Mouse (Mus musculus) testis, adult 2 months (tissue): ENCODE data around the gene Lzts2. TPM values are rescaled to one million over a fixed set of nuclear protein-coding genes. Genes with fewer than 3 reads are reported as not detected.

Source experiments
- H3K27ac ChIP-seq: fragments of 200-500 bp; 2 replicates; pipeline ENCODE4 v1.5.1; 2012; ENCODE audit warnings: low read depth, low read length; ENCODE audit not compliant: control insufficient read depth, insufficient read depth
- H3K27me3 ChIP-seq: fragments of 200-500 bp; 2 replicates; pipeline ENCODE4 v1.6.1; 2012; ENCODE audit warnings: mild to moderate bottlenecking, low read length, moderate library complexity; ENCODE audit not compliant: control insufficient read depth, insufficient read depth
- H3K36me3 ChIP-seq: fragments of 200-500 bp; 2 replicates; pipeline ENCODE4 v1.6.1; 2012; ENCODE audit warnings: mild to moderate bottlenecking, low read length; ENCODE audit not compliant: control insufficient read depth, insufficient read depth
- H3K4me1 ChIP-seq: fragments of 200-500 bp; 2 replicates; pipeline ENCODE4 v1.6.1; 2012; ENCODE audit warnings: low read length; ENCODE audit not compliant: control insufficient read depth, insufficient read depth
- H3K4me3 ChIP-seq: fragments of 200-500 bp; 2 replicates; pipeline ENCODE4 v1.5.1; 2012; ENCODE audit warnings: low read depth, mild to moderate bottlenecking, low read length, moderate library complexity, mixed read lengths; ENCODE audit not compliant: control insufficient read depth
- CTCF ChIP-seq: fragments of 200-500 bp; IDR thresholded peaks from 2 replicates; pipeline ENCODE4 v1.5.1; 2012; ENCODE audit warnings: low read depth, mild to moderate bottlenecking, inconsistent platforms, low read length, moderate library complexity; ENCODE audit not compliant: control insufficient read depth, insufficient read depth, insufficient replicate concordance
- POLR2A ChIP-seq: fragments of 200-500 bp; IDR thresholded peaks from 2 replicates; pipeline ENCODE4 v1.6.1; 2012; ENCODE audit warnings: low read depth, mild to moderate bottlenecking, inconsistent platforms, low read length, moderate library complexity; ENCODE audit not compliant: control insufficient read depth
- polyA plus RNA-seq: library from polyadenylated mRNA; depleted of rRNA; stranded (reverse); fragments of >200 nt; gene quantifications from 2 replicates; pipeline ENCODE4 v1.2.3, GENCODE M21; 2012; rRNA removed

The Lzts2 gene
- 36.2 and 42.3 TPM in 2 replicates for polyA plus RNA-seq

- peaks cover 26% of the 10 kb centered on the region for H3K4me1 ChIP-seq
- peaks cover 3% of the 10 kb centered on the region for H3K27me3 ChIP-seq
- peaks cover 2% of the 10 kb centered on the region for H3K36me3 ChIP-seq
- no peak for TF ChIP-seq CTCF
- TF ChIP-seq POLR2A: no peak
- H3K27ac ChIP-seq: peak within 1 kb of the TSS; percentile 76
- peak within 1 kb of the TSS; percentile 93 for H3K4me3 ChIP-seq
Measured at GRCm38 (mm10) chr19:45014335-45014971, at the start of gene Lzts2. Gene Lzts2, plus strand, starts transcription at chr19:45014414.

GRCm38 (mm10) chr19:44965978-44966377, 48.2 kb upstream of the Lzts2 start:
- no peak overlapping the region for H3K27ac ChIP-seq
- no peak overlapping the region for H3K4me3 ChIP-seq
- H3K36me3 ChIP-seq: no peaks in the 10 kb centered on the region; the same call in 1 of the 2 replicates
- H3K27me3 ChIP-seq: no peaks in the 10 kb centered on the region
- TF ChIP-seq POLR2A (no peak), CTCF (no peak)
- H3K4me1 ChIP-seq: no peaks in the 10 kb centered on the region

- H3K4me3 ChIP-seq: no peak overlapping the region
- no peaks in the 10 kb centered on the region for H3K27me3 ChIP-seq
- H3K4me1 ChIP-seq: no peaks in the 10 kb centered on the region
- H3K36me3 ChIP-seq: no peaks in the 10 kb centered on the region; the same call in 1 of the 2 replicates
- TF ChIP-seq CTCF (no peak), POLR2A (no peak)
- no peak overlapping the region for H3K27ac ChIP-seq
Measured at GRCm38 (mm10) chr19:44968329-44968728, 45.9 kb upstream of the Lzts2 start.

- H3K36me3 ChIP-seq: peaks cover 9% of the 10 kb centered on the region
- no peak for TF ChIP-seq POLR2A
- no peak for TF ChIP-seq CTCF
- no peak overlapping the region for H3K27ac ChIP-seq
- no peaks in the 10 kb centered on the region for H3K4me1 ChIP-seq
- no peaks in the 10 kb centered on the region for H3K27me3 ChIP-seq
- H3K4me3 ChIP-seq: no peak overlapping the region
Measured at GRCm38 (mm10) chr19:44976636-44977035, 37.6 kb upstream of the Lzts2 start.

- no peak for TF ChIP-seq CTCF
- TF ChIP-seq POLR2A: no peak
- Histone ChIP-seq H3K27ac (no peak overlapping the region), H3K36me3 (peaks cover 9% of the 10 kb centered on the region), H3K4me1 (no peaks in the 10 kb centered on the region), H3K4me3 (no peak overlapping the region), H3K27me3 (no peaks in the 10 kb centered on the region)
Measured at GRCm38 (mm10) chr19:44977148-44977547, 37.1 kb upstream of the Lzts2 start.

- no peaks in the 10 kb centered on the region for H3K4me1 ChIP-seq
- no peak for TF ChIP-seq POLR2A
- no peak for TF ChIP-seq CTCF
- no peak overlapping the region for H3K4me3 ChIP-seq
- H3K36me3 ChIP-seq: peaks cover 8% of the 10 kb centered on the region
- H3K27ac ChIP-seq: no peak overlapping the region
- H3K27me3 ChIP-seq: no peaks in the 10 kb centered on the region
Measured at GRCm38 (mm10) chr19:44980787-44981186, 33.4 kb upstream of the Lzts2 start.

- H3K36me3 ChIP-seq: peaks cover 4% of the 10 kb centered on the region
Measured at GRCm38 (mm10) chr19:44982477-44983115, 31.6 kb upstream of the Lzts2 start.

More at GRCm38 (mm10) chr19:44982477-44983115, 31.6 kb upstream of the Lzts2 start:
- Histone ChIP-seq H3K4me1 (no peaks in the 10 kb centered on the region), H3K27me3 (no peaks in the 10 kb centered on the region), H3K4me3 (peak overlapping the region; percentile 25), H3K27ac (no peak overlapping the region; the same call in 1 of the 2 replicates)
- TF ChIP-seq CTCF: no peak
- TF ChIP-seq POLR2A: no peak
